Mouse (Mus musculus) layer of hippocampus, adult 6 months (tissue): ENCODE measurements around the gene Ifna5. TPM values are rescaled to one million over a fixed set of nuclear protein-coding genes. Genes with fewer than 3 reads are reported as not detected.

Experiments used
- long read RNA-seq, 2 experiments: library from polyadenylated mRNA; unstranded; transcript quantifications; one replicate each; pipeline ENCODE4 v2.0.0; 2019 to 2020
- polyA plus RNA-seq: library from polyadenylated mRNA; unstranded; fragments of <200 nt; fragmentation: Nextera tagmentation; gene quantifications from 2 replicates; pipeline ENCODE4 v1.2.3, GENCODE M21; 2021

The Ifna5 gene
- not detected in 2 replicates for polyA plus RNA-seq
- long read RNA-seq, experiment 1 = 0 reads
- long read RNA-seq, experiment 2 = 0 reads

DNA sequence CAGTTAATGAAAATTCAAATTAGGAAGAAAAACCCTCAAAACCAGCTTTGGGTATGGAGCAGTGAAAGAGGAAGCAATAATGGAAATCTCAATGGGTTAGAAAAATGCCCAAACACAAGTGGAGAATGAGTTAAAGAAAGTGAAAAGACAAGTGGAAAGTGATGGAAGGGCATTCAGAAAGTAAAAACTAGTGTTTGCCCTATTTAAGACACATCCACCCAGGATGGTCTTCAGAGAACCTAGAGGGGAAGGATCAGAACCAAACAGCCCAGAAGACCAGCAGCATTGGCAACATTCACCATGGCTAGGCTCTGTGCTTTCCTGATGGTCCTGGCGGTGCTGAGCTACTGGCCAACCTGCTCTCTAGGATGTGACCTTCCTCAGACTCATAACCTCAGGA is at the start of gene Ifna5:
TSS of gene Ifna5 (plus strand) at position 301 of the 400 bp plus-strand sequence.

DNA sequence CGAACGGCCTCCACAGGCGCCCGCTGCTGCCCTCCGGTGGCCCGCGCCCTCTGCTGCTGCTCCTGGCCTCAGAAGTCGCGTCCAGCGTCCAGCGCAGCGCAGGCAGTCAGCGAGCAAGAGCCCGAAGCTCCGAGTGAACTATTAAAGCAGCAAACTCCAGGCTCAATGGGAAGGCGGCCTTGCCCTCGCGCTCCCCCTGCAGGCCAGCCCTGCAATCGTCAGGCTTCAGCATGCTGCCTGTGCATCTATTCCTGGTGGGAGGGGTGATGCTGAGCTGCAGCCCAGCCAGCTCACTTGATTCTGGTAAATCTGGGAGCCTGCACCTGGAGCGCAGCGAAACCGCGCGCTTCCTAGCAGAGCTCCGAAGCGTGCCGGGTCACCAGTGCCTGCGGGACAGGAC is 46.9 kb upstream of the Ifna5 start, which contains the start of gene Gm13277:
TSS of gene Gm13277 (plus strand) at position 231 of the 400 bp plus-strand sequence.

DNA sequence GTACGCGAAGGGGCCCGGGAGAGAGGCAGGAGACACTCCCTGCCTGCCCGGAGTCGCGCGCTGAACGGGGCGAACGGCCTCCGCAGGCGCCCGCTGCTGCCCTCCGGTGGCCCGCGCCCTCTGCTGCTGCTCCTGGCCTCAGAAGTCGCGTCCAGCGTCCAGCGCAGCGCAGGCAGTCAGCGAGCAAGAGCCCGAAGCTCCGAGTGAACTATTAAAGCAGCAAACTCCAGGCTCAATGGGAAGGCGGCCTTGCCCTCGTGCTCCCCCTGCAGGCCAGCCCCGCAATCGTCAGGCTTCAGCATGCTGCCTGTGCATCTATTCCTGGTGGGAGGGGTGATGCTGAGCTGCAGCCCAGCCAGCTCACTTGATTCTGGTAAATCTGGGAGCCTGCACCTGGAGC is 44.1 kb upstream of the Ifna5 start, which contains the start of gene Gm13278:
TSS of gene Gm13278 (plus strand) at position 301 of the 400 bp plus-strand sequence.

GRCm38 (mm10) chr4:88793936-88794675 is 41.2 kb upstream of the Ifna5 start, which contains the start of gene Gm13275:
Gene Gm13275, plus strand, starts transcription at chr4:88794487.

GRCm38 (mm10) chr4:88797097-88797496 is 38.2 kb upstream of the Ifna5 start, which contains the start of gene Gm13279:
Gene Gm13279, plus strand, starts transcription at chr4:88797397.

GRCm38 (mm10) chr4:88799365-88799764 is 36.0 kb upstream of the Ifna5 start, which contains the start of gene Gm13285:
Gene Gm13285, plus strand, starts transcription at chr4:88799665.

GRCm38 (mm10) chr4:88802954-88803353 is 32.4 kb upstream of the Ifna5 start, which contains the start of gene Gm13287:
Gene Gm13287, plus strand, starts transcription at chr4:88803254.

DNA sequence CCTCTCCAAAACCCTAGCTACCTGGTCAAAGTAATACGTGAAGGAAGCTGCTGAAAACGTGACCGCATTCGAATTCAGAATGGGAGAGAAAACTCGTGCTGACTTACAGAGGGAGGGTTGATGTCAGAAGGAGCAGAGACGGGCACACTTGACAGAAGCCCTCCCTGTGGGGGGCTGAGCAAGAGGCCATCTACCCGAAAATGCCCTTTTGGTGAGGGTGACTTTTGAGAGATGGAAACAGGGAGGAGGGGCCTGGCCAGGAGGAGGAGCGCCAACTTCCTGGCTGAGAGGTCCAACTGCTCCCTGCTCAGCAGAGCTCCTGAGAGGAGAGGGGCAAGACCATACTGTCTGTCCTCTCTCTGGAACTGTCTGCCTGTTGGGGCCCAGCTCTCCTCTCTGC is 30.1 kb upstream of the Ifna5 start, which contains the start of gene Gm13288:
TSS of gene Gm13288 (plus strand) at position 301 of the 400 bp plus-strand sequence.

GRCm38 (mm10) chr4:88815928-88816327 is 19.4 kb upstream of the Ifna5 start, which contains the start of gene Ifna7:
Gene Ifna7, plus strand, starts transcription at chr4:88816228.

DNA sequence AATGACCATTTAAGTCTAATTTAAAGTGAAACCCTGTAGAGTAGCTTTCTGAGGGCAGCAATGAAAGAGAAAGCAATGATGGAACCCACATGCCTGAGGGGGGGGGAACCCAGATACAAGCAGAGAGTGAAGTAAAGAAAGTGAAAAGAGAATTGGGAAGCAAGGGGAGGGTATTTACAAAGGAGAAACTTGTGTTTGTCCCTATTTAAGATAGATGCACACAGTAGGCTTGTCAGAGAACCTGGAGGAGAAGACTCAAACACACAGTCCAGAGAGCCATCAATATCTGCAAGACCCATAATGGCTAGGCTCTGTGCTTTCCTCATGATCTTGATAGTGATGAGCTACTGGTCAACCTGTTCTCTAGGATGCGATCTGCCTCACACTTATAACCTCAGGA is 15.7 kb upstream of the Ifna5 start, which contains the start of gene Ifna11:
TSS of gene Ifna11 (plus strand) at position 301 of the 400 bp plus-strand sequence.

GRCm38 (mm10) chr4:88827116-88827515 is 8.2 kb upstream of the Ifna5 start, which contains the start of gene Ifna6:
Gene Ifna6, plus strand, starts transcription at chr4:88827416.

DNA sequence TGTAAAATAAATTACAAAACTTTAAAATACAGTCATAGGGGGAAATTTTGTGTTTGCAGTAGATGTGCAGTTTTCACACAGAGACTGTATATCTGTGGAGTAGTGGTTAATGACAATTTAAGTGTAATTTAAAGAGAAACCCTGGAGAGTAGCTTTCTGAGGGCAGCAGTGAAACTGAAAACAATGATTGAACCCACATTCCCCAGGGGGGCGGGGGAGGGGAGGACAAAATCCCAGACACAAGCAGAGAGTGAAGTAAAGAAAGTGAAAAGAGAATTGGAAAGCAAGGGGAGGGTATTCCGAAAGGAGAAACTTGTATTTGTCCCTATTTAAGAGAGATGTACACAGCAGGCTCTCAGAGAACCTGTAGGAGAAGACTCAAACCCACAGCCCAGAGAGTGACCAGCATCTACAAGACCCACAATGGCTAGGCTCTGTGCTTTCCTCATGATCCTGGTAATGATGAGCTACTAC is 6.2 kb downstream of the Ifna5 start, which contains the start of gene Ifna4:
TSS of gene Ifna4 (plus strand) at position 424 of the 474 bp plus-strand sequence.

GRCm38 (mm10) chr4:88849698-88850097 is 14.4 kb downstream of the Ifna5 start, which contains the start of gene Ifna1:
Gene Ifna1, plus strand, starts transcription at chr4:88850087.

GRCm38 (mm10) chr4:88880101-88880500 is 44.8 kb downstream of the Ifna5 start, which contains the start of gene Ifne:
Gene Ifne, minus strand, starts transcription at chr4:88880201.

Other genes with a start within 250 kb of the Ifna5 start
- not detected in 2 replicates for gene Ifna9, start 243.1 kb upstream of the Ifna5 start, polyA plus RNA-seq
- not detected in 2 replicates for gene Ifna12, start 232.1 kb upstream of the Ifna5 start, polyA plus RNA-seq
- not detected in 2 replicates for gene C87499, start 201.1 kb upstream of the Ifna5 start, polyA plus RNA-seq
- not detected in 2 replicates for gene Ifna13, start 191.1 kb upstream of the Ifna5 start, polyA plus RNA-seq
- not detected in 2 replicates for gene Ifna16, start 158.6 kb upstream of the Ifna5 start, polyA plus RNA-seq
- not detected in 2 replicates for gene Ifna2, start 151.6 kb upstream of the Ifna5 start, polyA plus RNA-seq
- not detected in 2 replicates for gene Ifnab, start 144.2 kb upstream of the Ifna5 start, polyA plus RNA-seq
- gene Gm26566, start 113.7 kb upstream of the Ifna5 start, polyA plus RNA-seq = 1.8 and 2.6 TPM in 2 replicates
- gene Klhl9, start 113.1 kb upstream of the Ifna5 start, polyA plus RNA-seq = 60.6 and 82.7 TPM in 2 replicates
- not detected in 2 replicates for gene Gm13271, start 80.7 kb upstream of the Ifna5 start, polyA plus RNA-seq
- not detected in 2 replicates for gene Gm13283, start 75.4 kb upstream of the Ifna5 start, polyA plus RNA-seq
- gene Gm13290, start 61.7 kb upstream of the Ifna5 start, polyA plus RNA-seq = not detected in 2 replicates
- not detected in 2 replicates for gene Gm13289, start 58.6 kb upstream of the Ifna5 start, polyA plus RNA-seq
- not detected in 2 replicates for gene Gm13272, start 55.7 kb upstream of the Ifna5 start, polyA plus RNA-seq
- gene Ifnz, start 53.4 kb upstream of the Ifna5 start, polyA plus RNA-seq = not detected in 2 replicates
- gene Gm13276, start 49.8 kb upstream of the Ifna5 start, polyA plus RNA-seq = not detected in 2 replicates
- gene Gm13277, start 46.9 kb upstream of the Ifna5 start, polyA plus RNA-seq = not detected in 2 replicates
- gene Gm13278, start 44.0 kb upstream of the Ifna5 start, polyA plus RNA-seq = not detected in 2 replicates
- not detected in 2 replicates for gene Gm13275, start 41.0 kb upstream of the Ifna5 start, polyA plus RNA-seq
- not detected in 2 replicates for gene Gm13279, start 38.1 kb upstream of the Ifna5 start, polyA plus RNA-seq
- not detected in 2 replicates for gene Gm13285, start 35.9 kb upstream of the Ifna5 start, polyA plus RNA-seq
- gene Gm13287, start 32.3 kb upstream of the Ifna5 start, polyA plus RNA-seq = not detected in 2 replicates
- not detected in 2 replicates for gene Gm13288, start 30.0 kb upstream of the Ifna5 start, polyA plus RNA-seq
- not detected in 2 replicates for gene Ifna7, start 19.3 kb upstream of the Ifna5 start, polyA plus RNA-seq
- not detected in 2 replicates for gene Ifna11, start 15.6 kb upstream of the Ifna5 start, polyA plus RNA-seq
- gene Ifna6, start 8.1 kb upstream of the Ifna5 start, polyA plus RNA-seq = not detected in 2 replicates
- not detected in 2 replicates for gene Ifna4, start 6.3 kb downstream of the Ifna5 start, polyA plus RNA-seq
- not detected in 2 replicates for gene Ifna1, start 14.6 kb downstream of the Ifna5 start, polyA plus RNA-seq
- gene Ifne, start 44.7 kb downstream of the Ifna5 start, polyA plus RNA-seq = not detected in 2 replicates